8 mouse cellular contexts compared by ENCODE assay signal in genomic region chr2:155826630-155827424, GRCm38 (mm10). TPM values are rescaled to one million over a fixed set of nuclear protein-coding genes. Genes with fewer than 3 reads are reported as not detected.
DNase-seq lines count a peak whose midpoint lies in the region; ATAC-seq and TF ChIP-seq lines count a peak whose summit lies in the region.

Gene Eif6, minus strand, starts transcription at chr2:155826925.

- peak within 1 kb of the TSS; percentile 76 for H3K27ac ChIP-seq in embryonic fibroblast, embryonic 13.5 days (ENCODE audit: insufficient read depth, low read length)
- H3K27ac ChIP-seq in heart, embryonic 10.5 days, result peak within 1 kb of the TSS; percentile 92
- peak within 1 kb of the TSS; percentile 87 for H3K27ac ChIP-seq in kidney, embryonic 14.5 days (ENCODE audit: low read depth, low read length)
- peak within 1 kb of the TSS; percentile 88 for H3K27ac ChIP-seq in limb, embryonic 15.5 days
- peak within 1 kb of the TSS; percentile 87 for H3K27ac ChIP-seq in midbrain, postnatal 0 days (ENCODE audit: low read depth, low read length)

- no peaks in the 10 kb centered on the region for H3K4me1 ChIP-seq in embryonic fibroblast, embryonic 13.5 days (ENCODE audit: control insufficient read depth, insufficient read depth, low read length)
- H3K4me1 ChIP-seq in heart, embryonic 10.5 days, result peaks cover 23% of the 10 kb centered on the region
- peaks cover 4% of the 10 kb centered on the region; the same call in 1 of the 2 replicates for H3K4me1 ChIP-seq in kidney, embryonic 14.5 days (ENCODE audit: control insufficient read depth, insufficient read depth, low read length)
- peaks cover 19% of the 10 kb centered on the region for H3K4me1 ChIP-seq in limb, embryonic 15.5 days
- H3K4me1 ChIP-seq in midbrain, postnatal 0 days (ENCODE audit: insufficient read depth, low read length), result peaks cover 6% of the 10 kb centered on the region; the same call in 1 of the 2 replicates

- TF ChIP-seq CTCF in embryonic fibroblast, embryonic 13.5 days (IDR thresholded peaks at IDR 0.05; ENCODE audit: borderline replicate concordance, insufficient read depth, low read length), result no peak
- no peak; the same call in 1 of the 2 replicates for TF ChIP-seq CTCF in midbrain, postnatal 0 days (IDR thresholded peaks at IDR 0.05)

- H3K36me3 ChIP-seq in heart, embryonic 10.5 days, result peaks cover 23% of the 10 kb centered on the region
- H3K36me3 ChIP-seq in kidney, embryonic 14.5 days (ENCODE audit: control insufficient read depth, insufficient read depth, low read length), result peaks cover 24% of the 10 kb centered on the region
- H3K36me3 ChIP-seq in limb, embryonic 15.5 days, result peaks cover 23% of the 10 kb centered on the region
- H3K36me3 ChIP-seq in midbrain, postnatal 0 days (ENCODE audit: insufficient read depth, low read length), result peaks cover 17% of the 10 kb centered on the region

- peak; percentile 89 for TF ChIP-seq POLR2A in embryonic fibroblast, embryonic 13.5 days (IDR thresholded peaks at IDR 0.05; ENCODE audit: low read depth, low read length)

- ATAC-seq in kidney, embryonic 14.5 days (ENCODE audit: low FRiP score, low TSS enrichment), result peak; percentile 95
- peak; percentile 91 for ATAC-seq in limb, embryonic 15.5 days (ENCODE audit: insufficient number of reproducible peaks, low FRiP score, low TSS enrichment, low read depth)
- ATAC-seq in midbrain, postnatal 0 days (ENCODE audit: low FRiP score), result peak; percentile 93

- DNase-seq in CD4-positive helper T cell, adult 2 months (ENCODE audit: low read depth, low spot score), result peak; percentile 91
- peak; percentile 96 for DNase-seq in brain, adult 2 months (ENCODE audit: low read depth, low spot score)
- peak; percentile 98 for DNase-seq in heart, embryonic 10.5 days (ENCODE audit: low spot score)
- peak; percentile 96 for DNase-seq in midbrain, postnatal 0 days (ENCODE audit: low spot score)
- peak; percentile 71 to 75 for DNase-seq in spleen, postnatal 14 days (ENCODE audit: low spot score in 2 of 2)

- peak within 1 kb of the TSS; percentile 82 for H3K9ac ChIP-seq in kidney, embryonic 14.5 days (ENCODE audit: low read depth, low read length)
- peak within 1 kb of the TSS; percentile 59 for H3K9ac ChIP-seq in limb, embryonic 15.5 days
- H3K9ac ChIP-seq in midbrain, postnatal 0 days (replicated peaks; ENCODE audit: low read length, poor library complexity, severe bottlenecking), result peak within 1 kb of the TSS; percentile 54

- no peaks in the 10 kb centered on the region; the same call in 1 of the 2 replicates for H3K27me3 ChIP-seq in heart, embryonic 10.5 days (ENCODE audit: insufficient read depth, poor library complexity, severe bottlenecking)
- H3K27me3 ChIP-seq in kidney, embryonic 14.5 days (ENCODE audit: control insufficient read depth, insufficient read depth, low read length), result no peaks in the 10 kb centered on the region
- no peaks in the 10 kb centered on the region for H3K27me3 ChIP-seq in limb, embryonic 15.5 days
- no peaks in the 10 kb centered on the region for H3K27me3 ChIP-seq in midbrain, postnatal 0 days (ENCODE audit: insufficient read depth, low read length)

- H3K4me2 ChIP-seq in kidney, embryonic 14.5 days (replicated peaks; ENCODE audit: low read depth, low read length), result peak within 1 kb of the TSS; percentile 92
- peak within 1 kb of the TSS; percentile 80 for H3K4me2 ChIP-seq in limb, embryonic 15.5 days
- peak within 1 kb of the TSS; percentile 56 for H3K4me2 ChIP-seq in midbrain, postnatal 0 days (ENCODE audit: low read depth, low read length, poor library complexity, severe bottlenecking)

- H3K4me3 ChIP-seq in embryonic fibroblast, embryonic 13.5 days (ENCODE audit: insufficient read depth, low read length), result peak within 1 kb of the TSS; percentile 92
- H3K4me3 ChIP-seq in heart, embryonic 10.5 days, result peak within 1 kb of the TSS; percentile 92
- H3K4me3 ChIP-seq in kidney, embryonic 14.5 days (ENCODE audit: low read length), result peak within 1 kb of the TSS; percentile 94
- H3K4me3 ChIP-seq in limb, embryonic 15.5 days, result peak within 1 kb of the TSS; percentile 91
- H3K4me3 ChIP-seq in midbrain, postnatal 0 days (ENCODE audit: low read depth, low read length), result peak within 1 kb of the TSS; percentile 72

- H3K9me3 ChIP-seq in heart, embryonic 10.5 days, result no peaks in the 10 kb centered on the region
- no peaks in the 10 kb centered on the region for H3K9me3 ChIP-seq in kidney, embryonic 14.5 days (ENCODE audit: control insufficient read depth, low read length)
- H3K9me3 ChIP-seq in limb, embryonic 15.5 days, result no peaks in the 10 kb centered on the region
- H3K9me3 ChIP-seq in midbrain, postnatal 0 days (ENCODE audit: low read length), result no peaks in the 10 kb centered on the region

- WGBS in heart, embryonic 10.5 days, result 3% methylated on average over 27 of the region's 27 CpGs
- WGBS in kidney, embryonic 14.5 days, result 4% methylated on average over 27 of the region's 27 CpGs
- 4% methylated on average over 27 of the region's 27 CpGs for WGBS in limb, embryonic 15.5 days
- WGBS in midbrain, postnatal 0 days, result 2% methylated on average over 27 of the region's 27 CpGs

RNA-seq across cellular contexts. Expression of gene Eif6, which starts in this region (rescaled TPM):
- 131 and 133 TPM in 2 replicates for polyA plus RNA-seq in embryonic fibroblast, embryonic 13.5 days (2011; ENCODE audit: insufficient read length, low read depth, missing spikeins)
- 170 and 215 TPM in 2 replicates for polyA plus RNA-seq in heart, embryonic 10.5 days (2016; fragmentation: Nextera tagmentation; extraction: Ambion mirVana)
- 187 and 202 TPM in 2 replicates for polyA plus RNA-seq in kidney, embryonic 14.5 days (2014; fragmentation: Nextera tagmentation; extraction: Ambion mirVana)
- 200 and 226 TPM in 2 replicates for polyA plus RNA-seq in limb, embryonic 15.5 days (2015; fragmentation: Nextera tagmentation; extraction: Ambion mirVana)
- 80.7 and 85.4 TPM in 2 replicates for total RNA-seq in midbrain, postnatal 0 days (2014; rRNA removed)
- 130 and 143 TPM in 2 replicates for polyA plus RNA-seq in midbrain, postnatal 0 days (2015; fragmentation: Nextera tagmentation; extraction: Ambion mirVana)

Comparison
In these comparisons a context has a peak if more than half of its experiments do, and no peak if none do; other contexts are left out.
1. Peak in every context shown above with its lines: DNase-seq, ATAC-seq, H3K4me3 ChIP-seq and H3K27ac ChIP-seq.